Mouse (Mus musculus) heart, adult 9 months (tissue): ENCODE data around the gene Napa.

Source experiments
- DNase-seq, 2 experiments: peaks; one replicate each; pipeline ENCODE4 v3.0.0; 2022; ENCODE audit warnings: low spot score in 2 of 2

Gene Napa

DNA sequence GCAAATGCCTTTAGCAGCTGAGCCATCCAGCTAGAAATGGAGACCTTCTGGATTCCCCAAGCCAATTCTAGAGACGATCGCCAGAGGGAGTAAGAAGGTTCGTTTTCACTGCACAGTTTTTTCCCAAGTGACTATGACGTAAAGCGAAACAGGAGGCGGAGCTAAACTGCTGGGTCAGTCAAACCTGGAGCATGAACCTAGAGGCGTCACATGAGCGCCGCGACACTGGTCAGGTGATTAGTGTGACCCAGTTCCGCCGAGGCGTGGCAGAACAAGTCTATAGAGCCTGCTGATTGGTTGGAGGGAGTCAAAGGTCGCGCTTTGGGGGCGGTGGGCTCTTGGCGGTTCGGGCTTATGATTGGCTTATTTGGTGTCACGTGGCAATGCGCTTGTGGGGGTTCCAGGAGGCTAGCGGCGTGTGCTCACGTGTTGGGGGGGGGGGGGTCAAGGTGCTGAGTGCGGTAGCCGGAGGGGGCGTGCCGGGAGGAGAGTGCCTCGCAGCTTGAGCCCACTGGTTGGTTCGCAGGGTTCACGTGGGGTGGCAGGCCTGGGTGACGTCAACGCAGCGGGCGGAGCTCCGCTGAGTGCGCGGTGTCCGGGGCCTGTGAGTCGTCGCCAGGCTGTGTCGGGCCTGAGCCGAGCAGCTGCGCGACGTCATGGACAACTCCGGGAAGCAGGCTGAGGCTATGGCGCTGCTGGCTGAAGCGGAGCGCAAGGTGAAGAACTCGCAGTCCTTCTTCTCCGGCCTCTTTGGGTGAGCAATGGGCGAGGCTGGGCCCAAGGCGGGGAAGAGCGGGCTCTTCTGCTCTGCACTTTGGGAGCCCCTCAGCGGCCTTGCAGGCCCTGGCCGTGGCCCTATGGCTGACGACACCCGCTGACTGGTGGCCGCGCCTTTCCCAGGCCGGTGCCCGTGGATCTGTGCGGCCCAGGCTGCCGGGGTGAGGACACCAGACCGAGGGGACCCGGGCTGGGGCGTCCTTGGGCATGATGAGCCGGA lies at the start of gene Napa:
Gene Napa, plus strand, starts transcription at position 438 of the 997 bp plus-strand sequence.
- peak; percentile 99 to 100 for DNase-seq

DNA sequence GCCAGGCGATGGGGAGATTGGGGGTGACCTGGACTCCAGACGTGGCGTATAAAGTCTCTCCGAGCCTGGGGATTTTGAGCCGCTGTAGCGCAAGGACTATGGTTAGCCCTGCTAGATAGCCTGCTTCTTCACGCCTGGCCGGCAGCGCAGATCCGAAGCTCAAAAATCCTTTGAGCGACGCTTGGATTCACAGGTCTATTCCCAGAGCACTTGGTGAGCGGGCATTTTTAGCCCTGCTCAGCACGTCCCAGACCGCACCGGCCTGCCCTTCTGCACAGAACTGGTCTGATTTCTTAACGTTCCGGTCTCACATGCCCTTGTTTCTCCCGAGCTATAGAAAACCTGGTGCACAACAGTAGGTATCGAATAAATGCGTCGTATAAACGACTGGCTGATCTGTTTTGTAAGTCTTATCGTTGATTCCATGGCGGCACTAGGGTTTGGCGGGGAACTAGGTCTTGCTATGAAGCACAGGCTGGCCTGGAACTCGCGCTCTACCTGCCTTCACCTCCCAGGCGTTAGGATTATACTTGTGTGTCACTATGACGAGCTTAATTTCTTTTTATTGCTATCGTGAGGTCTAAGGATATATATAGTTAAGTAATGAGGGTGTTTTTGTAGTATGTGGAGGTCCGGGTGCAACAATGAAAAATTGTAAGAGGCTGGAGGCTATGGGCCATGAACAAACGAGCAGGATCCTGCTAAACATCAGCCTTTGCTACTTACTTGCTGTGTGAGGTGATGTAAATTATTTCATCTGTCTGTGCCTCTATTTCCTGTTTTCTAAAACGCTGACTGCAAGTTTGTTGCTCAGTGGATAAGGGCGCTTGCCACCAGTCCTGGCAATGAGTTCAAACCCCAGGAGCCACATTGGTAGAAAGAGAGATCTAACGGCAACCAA lies 49.3 kb upstream of the Napa start:
- DNase-seq: no peak

DNA sequence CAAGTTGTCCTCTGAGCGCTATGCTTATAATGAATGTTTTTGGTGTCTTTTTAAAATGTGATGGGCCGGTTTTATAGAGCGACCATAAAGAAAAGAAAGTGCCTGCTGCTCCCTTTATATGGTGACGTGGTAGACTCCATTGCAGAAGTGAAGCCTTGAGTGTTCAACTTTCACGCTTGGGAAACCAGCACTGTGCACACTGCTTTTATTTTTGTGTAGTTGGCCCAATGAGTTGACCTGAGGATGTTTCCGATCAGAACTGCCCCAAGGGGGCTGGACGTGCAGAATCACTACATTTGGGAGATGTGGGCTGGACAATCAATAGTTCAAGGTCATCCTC lies 48.7 kb upstream of the Napa start:
- DNase-seq: no peak

DNA sequence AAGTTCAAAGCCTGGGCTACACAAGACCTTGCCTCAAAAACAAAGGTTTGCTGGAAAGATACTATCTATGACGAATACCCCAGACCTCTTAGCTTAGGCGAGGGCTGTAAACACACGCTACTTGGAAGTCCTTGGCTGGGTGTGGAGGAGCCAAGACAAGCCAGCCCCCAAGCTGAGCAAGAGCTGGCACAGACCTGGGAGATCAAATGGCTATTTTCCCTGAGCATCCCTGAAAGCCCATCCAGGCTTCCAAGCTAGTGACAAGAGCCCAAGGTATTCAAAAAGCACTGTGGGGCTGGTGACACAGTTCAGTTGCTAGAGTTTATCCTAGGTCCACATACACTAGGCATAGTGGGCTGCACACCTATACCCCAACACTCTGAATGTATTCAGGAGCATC lies 47.7 kb upstream of the Napa start:
- DNase-seq: no peak

DNA sequence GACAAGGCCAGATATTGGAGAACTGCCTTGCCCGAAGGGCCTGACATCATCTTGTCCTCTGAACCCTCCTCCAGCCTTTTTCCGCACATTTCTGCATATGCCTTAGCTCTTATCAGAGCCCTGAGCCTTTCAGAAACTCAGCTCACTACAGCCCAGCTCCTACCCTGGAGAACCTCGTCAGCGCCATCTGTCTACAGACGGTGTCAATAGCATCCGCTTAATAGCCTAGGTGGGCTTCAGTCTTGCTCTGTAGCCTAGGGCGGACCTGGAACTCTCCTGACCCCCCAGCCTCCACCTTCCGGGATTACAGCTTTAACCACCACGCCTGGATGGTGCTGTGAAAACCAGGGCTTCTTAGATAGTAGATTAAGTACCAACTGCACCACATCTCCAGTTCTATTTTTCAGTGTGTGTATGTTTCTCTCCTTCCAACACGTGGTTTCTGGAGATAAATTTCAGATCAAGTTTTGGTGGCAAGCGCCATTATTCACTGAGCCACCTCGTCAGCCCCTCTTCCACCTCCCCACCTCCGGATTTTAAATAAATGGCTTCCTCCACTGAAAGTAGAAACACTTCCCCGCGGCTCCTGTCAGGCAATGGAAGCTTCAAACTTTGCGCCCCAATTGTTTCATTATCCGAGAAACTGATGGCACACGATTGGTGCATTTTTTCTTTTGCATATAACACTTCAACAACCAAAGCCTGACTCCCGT lies 46.2 kb upstream of the Napa start:
- peak; percentile 78 to 84 for DNase-seq

DNA sequence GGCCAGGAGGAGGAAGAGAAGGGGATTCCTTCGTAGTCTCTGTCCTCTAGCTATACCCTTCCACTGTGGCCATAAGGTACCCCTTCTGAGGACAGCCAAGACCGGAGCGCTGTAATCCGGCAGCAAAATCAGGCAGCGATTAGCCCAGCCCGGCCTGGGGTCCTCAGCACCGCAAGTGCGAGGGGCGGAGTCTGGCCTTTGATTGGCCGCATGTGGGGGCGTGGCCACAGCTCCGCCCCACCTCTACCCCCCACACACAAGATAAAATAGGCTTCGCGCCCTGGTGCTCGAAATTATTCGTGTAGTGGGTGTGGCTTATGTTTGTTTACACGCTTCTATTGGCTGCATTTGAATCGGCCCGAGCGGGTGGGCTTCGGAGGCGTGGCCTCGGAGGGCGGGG lies 45.6 kb upstream of the Napa start:
- peak; percentile 97 to 98 for DNase-seq

DNA sequence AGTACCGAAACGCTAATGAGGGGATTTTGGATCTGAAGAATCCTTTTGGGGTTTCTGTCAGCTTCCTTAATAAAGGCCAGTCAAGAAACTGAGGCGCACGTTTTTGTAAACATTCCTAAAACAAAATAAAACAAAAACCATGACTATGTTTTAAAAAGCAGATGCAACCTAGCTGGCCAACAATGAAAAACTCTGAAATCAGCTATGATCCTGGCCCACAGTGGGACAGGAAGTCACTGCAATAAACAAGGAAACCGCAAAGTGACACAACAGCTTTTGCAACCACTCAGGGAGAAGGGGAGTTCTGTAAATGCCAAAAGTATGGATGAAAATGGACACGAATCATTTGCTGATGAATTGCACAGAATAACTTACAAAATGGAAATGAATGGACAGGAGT lies 45.2 kb upstream of the Napa start:
- DNase-seq: no peak

DNA sequence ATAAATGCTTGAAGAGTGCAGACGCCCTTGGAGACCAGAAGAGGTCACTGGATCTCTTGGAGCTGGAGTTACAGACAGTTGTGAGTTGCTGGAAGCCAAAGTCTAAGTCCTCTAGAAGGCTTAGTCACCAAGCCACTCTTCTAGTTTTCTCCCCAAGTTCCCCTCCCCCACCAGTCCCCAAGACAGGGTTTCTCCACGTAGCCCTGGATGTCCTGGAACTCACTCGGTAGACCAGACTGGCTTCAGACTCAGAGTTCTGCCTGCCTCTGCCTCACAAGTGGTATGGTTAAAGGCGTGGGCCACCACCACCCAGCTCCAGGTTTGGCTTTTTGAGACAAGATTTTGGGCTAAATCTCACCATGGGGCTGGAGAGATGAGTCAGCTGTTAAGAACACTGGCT lies 43.3 kb upstream of the Napa start:
- DNase-seq: no peak

DNA sequence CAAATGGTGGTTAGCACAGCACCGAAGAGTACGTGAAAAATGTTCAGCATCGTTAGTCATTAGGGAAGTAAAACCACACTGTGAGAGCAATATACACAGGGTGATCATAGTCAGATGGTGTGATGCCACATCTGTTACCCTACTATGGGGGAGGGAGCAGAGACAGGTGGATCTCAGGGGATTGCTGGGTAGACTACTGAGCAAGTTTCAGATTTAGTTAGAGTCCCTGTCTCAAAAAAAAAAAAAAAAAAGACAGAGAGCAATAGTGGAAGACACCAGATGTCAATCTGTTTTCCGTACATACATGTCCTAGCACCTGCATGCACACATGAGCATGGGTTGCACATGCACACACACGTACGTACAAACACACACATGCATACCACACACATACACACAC lies 42.6 kb upstream of the Napa start:
- DNase-seq: no peak

DNA sequence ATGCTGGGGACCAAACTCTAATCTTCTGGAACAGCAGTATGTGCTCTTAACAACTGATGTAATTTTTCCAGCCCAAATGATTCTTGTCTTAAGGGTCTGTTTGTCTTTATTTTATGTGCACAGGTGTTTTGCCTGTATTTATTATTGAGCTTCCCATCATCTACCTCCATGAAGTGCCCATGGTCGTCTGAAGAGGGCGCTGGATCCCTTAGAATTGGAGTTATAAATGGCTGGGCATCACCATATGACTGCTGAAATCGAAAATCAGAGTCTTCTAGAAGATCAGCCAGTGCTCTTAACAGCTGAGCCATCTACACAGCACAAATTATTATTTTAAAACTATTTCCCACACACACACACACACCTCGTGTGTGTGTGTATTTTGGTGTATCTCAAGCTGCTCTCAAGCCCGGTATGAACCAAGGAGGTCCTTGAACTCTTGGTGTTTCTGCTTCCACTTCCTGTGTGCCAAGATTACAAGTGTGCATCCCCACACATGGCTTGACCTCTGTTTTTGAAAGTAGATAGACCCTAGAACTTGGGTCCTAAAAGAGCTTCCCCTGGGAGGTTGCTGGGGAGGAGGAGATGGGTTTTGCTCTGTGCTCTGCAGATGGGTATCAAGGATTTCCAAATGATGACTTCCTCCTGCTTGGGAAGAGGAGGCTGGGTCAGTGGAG lies 41.7 kb upstream of the Napa start:
- DNase-seq: no peak

DNA sequence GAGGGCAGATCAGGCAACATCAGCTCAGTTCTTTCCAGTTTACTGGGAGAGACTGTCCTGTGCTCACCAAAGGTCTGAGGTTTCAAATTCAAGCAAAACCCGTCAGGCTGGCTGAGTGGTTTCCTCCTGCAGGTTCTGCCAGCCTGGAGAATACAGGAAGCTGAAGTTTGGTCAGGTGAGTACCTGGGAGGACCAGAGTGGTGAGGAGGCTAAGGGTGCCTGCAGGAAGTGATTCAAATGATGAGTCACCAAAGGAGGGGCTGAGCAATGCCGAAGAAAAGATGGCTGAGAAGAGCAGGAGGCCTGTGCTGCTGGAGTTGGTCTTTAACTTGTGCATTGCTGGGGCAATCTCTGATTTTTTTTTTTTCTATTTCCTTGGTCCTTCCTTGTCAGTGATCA lies 41.1 kb upstream of the Napa start:
- no peak for DNase-seq

DNA sequence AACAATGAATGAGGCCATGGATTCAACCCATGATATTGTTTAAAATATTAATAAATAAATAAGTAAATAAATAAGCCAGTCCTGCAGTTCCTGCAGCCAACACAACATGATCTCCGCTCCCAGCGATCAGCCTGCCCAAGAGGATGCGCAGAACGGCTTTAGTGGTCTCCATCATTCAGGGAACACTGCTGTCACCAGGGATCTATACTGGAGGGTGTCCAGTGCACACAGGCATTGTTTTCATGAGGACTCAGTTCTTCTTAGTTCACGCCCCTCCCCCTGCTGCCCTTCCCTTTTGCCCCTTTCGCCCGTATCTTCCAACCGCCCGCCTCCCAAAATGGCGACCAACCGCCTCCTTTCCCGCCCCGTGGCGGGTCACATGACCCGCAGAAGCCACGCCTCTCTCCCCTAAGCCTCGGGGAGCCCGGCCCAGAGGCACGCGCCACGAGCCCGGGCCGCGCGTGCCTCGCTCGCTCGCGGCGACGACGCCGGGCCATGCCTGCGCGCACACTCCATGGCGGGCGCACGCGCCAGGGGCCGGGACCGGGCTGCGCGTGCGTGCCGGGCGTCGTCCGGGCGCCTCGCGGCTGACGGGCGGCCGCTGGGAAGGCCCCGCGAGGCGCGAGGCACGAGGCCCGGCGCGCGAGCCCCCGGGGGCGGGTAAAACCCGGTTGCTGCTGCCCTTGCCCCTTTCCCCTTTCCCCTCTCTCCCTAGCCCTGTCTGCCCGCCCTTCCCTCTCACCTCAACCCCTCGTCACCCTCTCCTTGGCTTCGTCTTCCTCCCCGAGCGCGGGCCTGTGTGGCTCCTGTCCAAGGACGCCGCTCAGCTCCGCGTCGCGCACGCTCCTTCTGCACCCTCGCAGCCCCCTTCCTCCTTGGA lies 36.8 kb upstream of the Napa start, which contains the start of gene Zfp541:
Gene Zfp541, plus strand, starts transcription at position 596 of the 880 bp plus-strand sequence.
- no peak for DNase-seq

DNA sequence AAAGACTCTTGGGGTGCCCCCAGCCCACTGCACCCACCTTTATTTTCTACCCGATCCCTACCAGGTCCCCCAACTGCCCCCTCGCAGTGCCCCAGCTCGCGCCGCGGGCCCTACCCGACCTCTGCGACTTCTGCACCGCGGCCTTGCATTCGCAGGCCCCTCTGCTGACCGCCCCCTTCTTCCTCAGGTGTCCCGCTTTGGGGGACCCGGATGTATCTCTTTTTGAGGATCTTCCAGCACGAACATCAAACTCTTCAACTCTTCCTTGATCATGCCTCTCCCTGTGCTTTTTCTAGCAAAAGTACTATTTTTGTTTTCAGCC lies 36.2 kb upstream of the Napa start:
- no peak for DNase-seq

DNA sequence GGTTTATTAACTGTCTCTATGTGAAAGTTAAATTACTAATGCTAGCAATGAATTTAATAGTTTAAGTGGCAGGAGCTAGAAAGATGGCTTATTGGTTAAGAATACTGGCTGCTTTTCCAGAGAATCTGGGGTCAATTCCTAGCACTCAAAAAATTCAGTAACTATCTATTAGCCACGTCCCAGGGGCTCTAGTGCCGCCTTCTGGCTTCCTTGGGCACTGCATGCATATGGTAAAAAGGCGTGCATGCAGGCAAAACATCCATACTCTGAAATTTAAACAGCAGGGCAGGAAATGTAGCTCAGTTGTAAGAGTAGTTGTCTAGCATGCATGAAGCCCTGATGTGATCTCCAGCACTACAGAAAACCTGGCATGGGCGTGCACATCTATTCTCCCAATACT lies 34.8 kb upstream of the Napa start:
- DNase-seq: no peak

DNA sequence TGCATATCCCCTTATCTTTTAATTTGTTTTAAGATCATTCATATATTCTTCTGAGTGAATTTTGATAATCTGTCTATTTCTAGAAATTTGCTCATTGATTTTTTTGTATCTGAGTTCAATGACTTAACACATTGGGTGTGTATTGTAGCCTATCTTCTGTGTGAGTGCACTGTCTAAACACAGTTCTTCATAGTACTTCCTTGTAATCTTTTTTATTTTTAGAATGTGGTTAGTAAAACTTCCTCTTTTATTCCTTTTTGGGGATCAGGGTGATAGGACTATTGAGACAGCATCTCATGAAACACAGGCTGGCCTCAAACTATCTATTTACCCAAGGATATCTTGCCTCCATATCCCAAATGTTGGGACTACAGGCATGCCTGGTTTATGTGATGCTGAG lies 27.4 kb upstream of the Napa start:
- no peak for DNase-seq

DNA sequence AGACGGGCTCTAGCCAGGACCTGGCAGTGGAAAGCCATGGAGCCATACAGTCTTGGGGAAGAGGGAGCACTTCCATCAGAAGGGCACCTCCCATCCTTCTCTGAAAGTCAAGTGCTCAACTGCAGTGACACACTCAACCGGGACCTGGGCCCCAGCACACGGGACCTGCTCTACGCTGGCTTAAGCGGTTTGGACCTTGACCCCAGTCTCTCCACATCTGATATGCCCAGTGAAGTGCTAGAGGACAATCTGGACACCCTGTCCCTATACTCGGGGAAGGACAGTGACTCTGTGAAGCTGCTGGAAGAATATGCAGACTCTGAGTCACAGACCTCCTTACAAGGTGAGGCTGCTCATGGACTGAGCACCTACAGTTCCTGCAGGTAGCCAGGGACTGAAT lies 26.4 kb upstream of the Napa start:
- no peak for DNase-seq

DNA sequence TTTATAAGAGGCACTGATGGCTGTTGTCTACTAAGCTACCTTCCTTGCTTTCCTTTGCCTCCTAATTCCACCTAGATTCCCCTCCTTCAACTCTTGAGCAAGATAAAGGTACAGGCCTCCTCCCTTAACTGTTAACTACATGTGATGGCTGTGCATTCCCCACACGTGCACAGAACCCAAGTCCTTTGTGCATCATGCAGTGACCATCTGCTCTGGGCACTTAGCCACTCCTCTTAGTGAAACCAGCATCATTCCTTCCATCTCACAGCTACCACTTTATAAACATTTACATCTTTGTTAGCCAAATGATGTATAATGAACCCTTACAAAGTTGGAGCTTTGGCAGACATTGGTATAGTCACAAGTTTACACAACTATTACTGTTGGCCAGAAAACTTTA lies 18.3 kb upstream of the Napa start:
- no peak for DNase-seq

DNA sequence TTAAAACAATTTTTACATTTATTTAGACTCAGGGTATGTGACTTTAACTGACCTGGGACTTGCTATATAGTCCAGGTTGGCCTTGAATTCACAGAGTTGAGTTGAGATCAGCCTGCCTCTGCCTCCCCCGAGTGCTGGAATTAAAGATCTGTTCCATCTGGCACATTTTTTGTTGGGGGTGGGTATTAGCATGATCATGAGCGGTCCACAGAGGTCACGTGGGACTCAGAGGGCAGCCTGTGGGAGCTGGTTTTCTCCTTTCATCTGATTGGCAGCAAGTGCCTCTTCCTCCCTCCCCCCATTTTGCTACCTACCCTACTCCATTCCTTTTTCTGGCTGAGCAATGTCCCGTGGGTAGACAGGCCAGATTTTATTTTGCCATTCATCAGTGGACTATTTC lies 17.7 kb upstream of the Napa start:
- DNase-seq: no peak

DNA sequence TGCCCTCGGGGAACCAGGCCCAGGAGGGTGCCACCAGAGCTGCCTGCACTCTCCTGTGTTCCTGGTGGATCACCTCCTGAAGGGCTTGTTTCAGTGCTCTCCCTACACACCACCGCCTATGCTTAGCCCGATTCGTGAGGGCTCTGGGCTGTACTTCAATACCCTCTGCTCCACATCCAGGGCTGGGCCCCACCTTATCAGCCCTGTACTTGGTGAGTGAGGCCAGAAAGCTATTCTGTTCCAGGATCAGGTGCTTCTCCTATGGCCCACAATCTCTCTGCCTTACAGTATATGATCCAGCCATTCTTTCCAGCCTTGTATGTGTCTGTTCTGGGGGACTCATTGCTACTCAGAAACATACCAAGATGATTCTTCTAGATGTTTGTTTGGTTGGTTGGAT lies 14.9 kb upstream of the Napa start:
- no peak for DNase-seq

DNA sequence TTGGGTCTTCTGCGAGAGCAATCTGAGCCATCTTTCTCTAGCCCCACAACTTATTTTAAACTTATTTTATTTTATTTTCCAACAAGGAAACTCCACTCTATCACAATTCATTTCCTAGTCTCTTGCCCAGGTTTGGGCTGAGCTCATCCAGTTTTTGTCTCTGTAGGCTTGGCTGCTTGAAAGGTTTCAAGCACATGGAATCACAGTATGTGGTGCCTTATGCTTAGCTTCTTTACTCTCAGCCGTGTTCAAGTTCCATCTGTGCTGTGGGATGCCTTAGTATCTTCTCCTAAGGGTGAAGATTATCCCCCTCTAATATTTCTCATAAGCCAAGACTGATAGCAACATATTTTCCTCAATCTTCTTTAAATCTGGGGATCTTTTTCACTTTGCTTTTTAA lies 10.7 kb upstream of the Napa start:
- no peak for DNase-seq

DNA sequence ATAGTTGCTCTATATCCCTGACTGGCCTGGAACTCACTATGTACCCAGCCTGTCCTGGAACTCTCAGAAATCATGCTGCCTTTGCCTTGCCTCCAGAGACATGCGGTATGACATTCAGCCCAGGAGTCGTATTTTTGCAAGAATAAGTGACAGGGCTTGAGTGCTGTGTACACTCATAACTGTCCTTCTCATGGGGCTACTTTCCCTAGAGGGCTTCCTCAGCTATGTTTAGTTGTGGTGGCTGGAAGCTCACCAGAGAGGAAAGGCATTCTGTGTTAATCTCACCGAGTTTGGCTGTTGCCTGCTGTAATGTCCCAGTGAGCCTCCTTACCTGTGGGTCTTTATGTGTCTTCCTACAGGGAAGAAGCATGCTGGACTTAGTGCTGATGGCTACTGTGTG lies 3.7 kb upstream of the Napa start:
- DNase-seq: no peak
